Mouse (Mus musculus): ENCODE data around the gene Gpr26.

DNA sequence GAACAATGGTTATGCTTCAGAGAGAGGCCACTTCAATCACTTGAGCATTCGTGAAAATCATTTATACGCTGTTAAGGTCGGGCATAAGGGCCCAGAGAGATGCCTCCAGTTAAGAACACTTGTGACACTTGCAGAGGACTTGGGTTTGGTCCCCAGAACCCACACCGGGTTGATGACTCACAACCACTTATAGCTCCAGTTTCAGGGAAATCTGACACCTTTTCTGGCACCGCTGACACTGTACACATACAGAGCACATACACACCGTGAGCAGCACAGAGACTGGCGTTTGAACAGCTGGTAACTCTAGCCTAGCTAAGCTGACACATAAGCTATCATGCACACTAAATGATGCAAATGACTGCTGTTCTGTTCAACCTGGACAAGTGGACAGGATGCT, 42.7 kb downstream of the Gpr26 start:
- no peak for TF ChIP-seq CTCF (IDR thresholded peaks at IDR 0.05; ENCODE audit: control insufficient read depth, insufficient read depth, low read length)
- TF ChIP-seq POLR2A (IDR thresholded peaks at IDR 0.05; ENCODE audit: borderline replicate concordance, control insufficient read depth, low read depth, low read length): no peak
